Mouse (Mus musculus) heart, adult 9 months (tissue): Measurements from ENCODE around the gene Capn15.

ENCODE experiments used
- DNase-seq, 2 experiments: peaks; one replicate each; pipeline ENCODE4 v3.0.0; 2022; ENCODE audit warnings: low spot score in 2 of 2

Gene Capn15

DNA sequence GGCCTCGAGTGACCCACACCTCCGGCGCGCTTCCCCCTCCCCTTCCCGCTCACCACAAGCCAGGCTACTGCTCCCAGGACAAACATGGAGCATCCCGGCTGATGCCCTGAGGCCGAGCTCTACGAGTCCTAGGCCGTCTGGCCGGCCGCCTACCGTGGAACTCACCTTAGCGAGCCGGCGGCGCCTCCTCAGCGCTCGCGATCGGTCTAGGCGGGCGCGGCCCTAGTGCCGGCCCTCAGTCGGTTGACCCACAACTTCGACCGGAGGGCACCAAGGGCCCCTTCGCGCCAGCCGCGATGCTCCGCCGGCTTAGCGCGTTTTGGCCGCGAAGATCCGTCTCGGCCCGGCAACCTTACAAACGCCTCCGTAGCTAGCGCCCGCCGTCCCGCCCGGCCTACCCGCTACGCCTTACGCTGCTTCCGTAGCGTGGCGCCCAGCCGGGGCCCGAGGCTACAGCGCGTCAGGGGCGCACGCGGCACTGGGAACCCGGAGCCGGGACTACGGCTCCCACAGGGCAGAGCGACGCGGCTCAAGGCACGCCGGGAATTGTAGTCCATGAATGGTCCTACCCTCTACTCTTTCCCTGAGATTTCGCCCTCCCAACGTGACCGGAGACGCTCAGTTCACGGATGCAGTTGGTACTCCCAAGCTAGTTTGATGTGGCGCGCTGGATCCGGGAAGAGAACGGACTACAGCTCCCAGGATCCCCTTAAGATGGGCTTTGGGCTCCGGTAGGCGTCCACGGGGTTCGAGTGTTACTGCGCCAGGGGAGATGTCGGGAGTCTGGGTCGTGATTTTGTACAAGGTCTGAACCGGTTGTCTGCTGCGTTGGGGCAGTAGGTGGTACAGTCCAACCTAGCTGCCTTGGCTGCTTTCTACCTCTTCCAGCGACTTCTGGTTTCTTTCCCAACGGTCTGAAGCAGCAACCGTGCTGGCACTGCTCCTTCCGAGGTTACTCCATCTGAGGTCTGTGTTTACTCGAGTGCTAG is at the start of gene Capn15:
TSS of gene Capn15 (minus strand) at position 491 of the 989 bp plus-strand sequence.
- DNase-seq, result peak; percentile 94

DNA sequence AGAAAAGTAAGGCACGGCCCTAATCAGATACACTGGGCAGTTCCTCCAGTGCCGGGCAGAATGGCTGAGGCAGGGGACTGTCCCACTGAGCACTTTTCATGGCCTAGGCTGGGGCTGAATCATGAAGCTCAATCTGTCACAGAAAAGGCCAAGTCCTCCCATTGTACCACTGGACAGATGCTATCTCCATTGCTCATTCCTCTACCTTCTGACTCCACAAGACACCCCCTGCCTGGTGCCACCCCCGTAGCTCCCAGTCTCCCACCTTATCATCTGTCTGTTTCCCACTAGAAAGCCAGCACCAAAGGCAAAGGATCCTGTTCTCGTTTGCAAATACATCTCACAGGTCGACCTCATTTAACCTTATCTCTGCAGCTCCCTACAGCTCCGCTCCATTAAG is 46.4 kb upstream of the Capn15 start:
- DNase-seq, result no peak

DNA sequence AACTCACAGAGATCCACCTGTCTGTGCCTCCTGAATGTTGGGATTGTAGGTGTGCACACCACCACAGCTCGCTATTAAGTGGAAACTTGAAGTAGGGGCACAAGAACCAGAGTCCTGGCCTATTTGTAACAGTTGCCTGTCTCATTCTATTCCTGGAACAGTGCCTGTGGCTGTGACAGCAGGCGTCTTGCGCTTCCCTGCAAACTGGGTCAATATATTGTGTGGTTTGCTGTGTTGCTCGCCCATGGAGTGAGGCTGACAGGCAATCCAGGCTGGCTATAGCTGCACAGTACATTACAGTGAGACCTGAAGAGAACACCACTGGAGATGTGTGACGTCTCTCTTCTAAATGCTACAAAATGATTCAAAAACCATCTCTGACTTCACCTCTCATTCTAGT is 46.0 kb upstream of the Capn15 start:
- no peak for DNase-seq

DNA sequence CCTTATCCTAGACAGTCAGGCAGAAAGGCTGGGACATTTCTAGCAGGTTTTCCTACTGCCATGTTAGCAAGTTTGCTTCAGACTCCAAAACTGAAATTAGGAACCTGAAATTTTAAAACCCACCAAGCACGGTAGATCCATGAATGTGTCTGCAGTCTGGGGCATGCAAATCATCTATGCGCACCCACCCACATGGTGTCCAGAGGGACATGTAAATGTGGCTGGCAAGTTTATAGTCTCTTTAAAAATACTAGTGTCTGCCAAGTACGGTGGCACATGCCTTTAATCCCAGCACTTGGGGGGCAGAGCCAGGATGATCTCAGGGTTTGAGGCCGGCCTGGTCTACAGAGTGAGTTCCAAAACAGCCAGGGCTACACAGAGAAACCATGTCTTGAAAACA is 42.7 kb upstream of the Capn15 start:
- DNase-seq, result no peak

DNA sequence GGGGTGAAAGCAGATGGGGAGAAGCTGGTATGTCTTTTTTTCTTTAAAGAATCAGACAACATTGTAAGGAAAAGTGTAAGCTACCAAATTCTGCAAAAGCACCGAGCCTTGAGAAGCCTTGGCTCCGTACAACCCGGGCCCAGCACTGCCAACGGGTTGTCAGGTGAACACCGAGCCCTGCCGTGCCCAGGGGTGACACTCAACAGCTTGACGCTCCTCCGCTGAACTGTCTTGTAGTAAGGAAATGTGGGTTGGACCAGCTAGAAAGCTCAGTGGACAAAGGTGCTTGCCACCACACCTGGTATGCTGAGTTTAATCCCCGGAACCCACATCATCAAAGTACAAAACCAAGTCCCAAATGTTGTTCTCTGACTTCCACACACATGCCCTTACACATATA is 39.1 kb upstream of the Capn15 start:
- no peak for DNase-seq

DNA sequence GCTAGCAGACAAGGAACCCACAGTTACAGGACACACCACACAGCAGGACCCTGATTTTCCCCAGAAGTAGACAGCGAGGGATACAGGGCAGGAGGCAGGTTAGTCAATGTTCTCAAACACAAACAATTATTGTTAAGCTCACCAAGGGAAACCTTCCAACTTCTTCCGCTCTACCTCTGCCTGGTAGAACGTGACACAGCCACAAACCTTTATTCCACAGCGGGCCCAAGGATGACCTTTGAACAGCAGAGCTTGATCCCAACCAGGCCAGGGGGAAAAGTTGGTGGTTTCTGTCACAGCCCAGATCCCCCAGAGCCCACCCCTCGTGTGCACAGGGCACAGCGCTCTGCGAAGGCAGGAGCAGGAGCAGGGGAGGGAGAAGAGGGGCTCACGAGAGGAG is 38.4 kb upstream of the Capn15 start:
- no peak for DNase-seq

DNA sequence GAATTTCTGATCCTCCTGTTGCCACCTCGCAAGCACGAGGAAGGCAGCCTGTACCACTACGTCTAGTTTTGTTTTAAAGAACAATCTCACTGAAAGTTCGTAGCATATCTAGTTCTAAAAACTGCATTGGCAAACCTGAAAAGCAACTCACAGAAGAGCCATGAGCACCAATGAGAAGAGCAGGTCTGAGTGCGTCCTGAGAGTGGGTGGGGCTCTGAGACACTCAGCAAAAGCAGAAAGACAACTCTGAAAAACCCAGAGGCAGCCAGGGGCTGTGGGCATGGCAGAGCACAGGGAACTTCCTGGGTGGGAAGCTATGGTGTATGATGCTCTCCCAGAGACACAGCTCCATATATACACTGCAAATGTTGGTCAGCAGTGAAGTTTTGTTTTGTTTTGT is 37.6 kb upstream of the Capn15 start:
- DNase-seq, result no peak

DNA sequence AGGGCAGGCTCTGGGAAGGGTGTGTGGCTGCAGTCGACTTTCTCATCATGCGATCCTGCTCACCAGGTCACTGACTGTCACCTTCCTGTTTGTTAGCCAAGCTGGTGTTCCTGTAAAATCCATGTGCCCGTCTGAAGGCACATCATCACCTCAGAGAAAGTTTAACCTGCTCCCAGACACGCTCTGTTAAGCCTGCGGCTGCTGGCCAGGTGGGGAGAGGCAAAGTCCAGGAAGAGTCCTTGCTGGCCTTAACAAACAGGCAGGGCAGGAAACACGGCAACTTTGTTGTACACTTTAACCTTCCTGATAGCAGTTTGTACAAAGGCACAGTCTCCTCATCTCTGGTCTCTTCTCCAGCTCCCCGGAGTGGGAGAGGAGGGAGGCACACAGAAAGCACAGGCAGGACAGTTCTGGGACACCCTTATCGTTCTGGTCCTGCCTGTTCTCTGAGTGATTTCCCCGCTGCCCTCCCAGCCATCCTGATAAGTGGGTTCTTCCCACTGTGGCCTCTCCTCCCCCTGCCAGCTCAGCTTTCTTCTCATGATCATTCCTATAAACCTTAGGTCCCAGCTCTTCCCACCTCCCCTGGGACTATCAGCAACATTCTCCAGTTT is 36.2 kb upstream of the Capn15 start:
- DNase-seq, result no peak

DNA sequence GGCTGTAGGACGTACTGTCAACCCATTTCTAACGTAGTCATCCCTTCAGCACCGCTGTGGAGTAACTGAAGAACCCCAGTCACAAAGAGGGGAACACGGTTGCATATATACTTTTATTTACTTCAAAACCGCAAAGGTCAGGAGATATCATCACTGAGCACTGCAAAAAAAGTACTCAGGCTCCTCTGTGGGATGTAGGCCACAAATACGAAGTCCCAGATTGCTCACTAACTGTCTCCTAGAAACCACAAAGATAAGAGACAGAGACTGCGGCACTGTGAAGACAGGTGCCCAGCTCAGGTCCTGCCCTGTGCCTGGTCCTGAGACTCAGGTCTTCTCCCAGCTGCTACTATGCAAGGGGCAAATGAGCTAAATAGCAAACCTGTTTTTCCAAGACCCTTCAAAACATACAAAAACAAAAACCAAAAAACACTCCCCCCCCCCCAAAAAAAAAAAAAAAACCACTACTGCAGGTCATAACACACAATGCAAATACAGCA is 35.3 kb upstream of the Capn15 start:
- DNase-seq, result no peak

DNA sequence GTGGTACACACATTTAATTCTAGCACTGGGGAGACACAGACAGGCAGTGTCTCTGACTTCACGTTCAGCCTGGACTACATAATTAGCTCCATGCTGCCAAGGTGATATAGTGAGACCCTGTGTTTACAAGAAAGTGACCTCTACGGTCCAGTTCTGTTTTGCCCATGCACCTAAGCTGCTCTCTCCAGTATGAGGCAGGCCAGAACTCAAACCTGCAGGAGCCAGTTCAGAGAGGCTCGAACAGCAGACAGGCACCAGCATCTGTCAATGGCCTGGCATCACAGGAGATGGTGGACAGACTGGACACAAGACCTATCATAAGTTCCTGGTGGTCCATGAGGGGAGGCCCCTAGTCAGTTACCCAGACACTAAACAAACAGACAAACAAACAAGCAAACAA is 32.8 kb upstream of the Capn15 start:
- DNase-seq, result no peak

DNA sequence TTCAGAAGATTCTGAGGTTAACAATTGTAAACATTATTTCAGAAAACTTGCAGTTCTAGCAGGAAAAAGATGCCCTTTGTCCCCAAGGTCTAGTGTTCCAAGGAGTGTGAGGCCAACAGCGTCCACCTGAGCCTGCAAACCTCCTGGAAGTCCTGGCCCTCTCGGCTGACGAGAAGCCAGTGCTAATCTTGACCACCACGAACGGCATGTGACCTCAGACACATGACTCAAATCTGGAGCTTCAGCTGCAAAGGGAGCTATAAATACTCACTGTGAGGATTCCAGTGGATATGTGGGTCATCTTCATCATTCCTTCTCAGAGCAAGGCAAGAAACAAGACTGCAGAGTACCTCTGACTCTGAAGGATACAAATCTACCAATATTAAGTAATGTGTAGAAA is 32.4 kb upstream of the Capn15 start:
- DNase-seq, result peak; percentile 34 to 43

DNA sequence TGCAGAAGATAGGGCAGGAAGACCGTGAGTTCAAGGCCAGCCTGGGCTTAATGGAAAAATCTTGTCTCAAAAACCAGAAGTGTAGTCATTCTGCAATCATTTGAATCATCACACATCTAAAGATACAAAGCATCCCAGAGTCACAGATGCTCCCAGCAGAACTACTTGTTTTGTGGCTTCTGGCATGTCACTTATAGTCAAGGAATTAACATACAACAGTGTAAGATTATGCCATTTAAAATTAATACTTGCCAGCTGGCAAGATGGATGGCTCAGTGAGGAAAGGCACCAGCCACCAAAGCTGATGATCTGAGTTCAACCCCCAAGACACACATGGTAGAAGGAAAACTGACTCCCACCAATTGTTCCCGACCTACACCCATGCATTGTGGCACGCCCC is 31.4 kb upstream of the Capn15 start:
- no peak for DNase-seq

DNA sequence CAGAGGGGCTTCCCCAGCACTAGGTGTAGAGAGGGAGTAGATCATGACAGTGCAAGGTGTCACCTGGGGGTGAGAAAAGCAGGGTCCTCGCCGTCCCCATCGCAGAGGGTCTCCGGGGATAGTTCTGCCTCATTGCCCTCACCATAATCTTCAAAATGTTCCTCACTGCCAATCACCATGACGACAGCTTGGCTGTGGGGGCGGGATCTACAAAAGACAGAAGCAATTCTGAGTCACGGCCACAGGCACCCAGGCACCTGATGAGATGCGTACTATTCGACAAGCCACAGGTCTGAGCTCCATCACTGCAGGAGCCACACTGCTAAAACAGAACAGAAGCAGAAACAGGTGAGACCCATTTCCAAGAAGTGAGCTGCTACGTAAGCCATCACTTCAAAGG is 28.1 kb upstream of the Capn15 start:
- no peak for DNase-seq

DNA sequence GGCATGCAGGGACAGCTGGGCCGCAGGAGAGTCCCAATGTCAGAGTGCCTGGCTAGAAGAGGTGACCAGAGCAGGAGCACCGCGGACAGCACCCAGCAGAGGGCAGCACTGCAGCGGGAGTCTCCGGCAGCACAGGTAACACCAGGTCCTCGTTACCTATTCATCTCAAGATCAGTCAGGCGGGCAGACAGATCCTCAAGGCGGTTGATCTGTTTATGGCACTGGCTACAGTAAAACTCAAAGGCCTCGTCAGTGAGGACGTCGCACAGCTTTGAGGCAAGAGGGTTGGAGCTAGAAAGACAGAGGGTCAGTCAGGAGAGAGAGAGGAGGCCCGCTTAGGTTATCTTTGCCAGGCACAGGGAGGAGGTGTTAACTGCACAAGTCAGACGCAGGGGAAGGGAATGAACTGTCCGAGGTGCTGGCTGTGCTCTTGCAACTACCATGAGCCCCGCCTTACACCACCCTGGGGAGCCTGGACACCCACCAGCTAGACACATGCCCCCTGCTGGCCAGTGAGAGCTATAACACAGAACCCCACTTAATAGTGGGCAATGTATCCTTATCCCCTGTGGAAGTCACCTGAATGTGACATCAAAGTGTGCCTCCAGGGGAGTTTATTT is 26.4 kb upstream of the Capn15 start:
- peak; percentile 70 to 75 for DNase-seq

DNA sequence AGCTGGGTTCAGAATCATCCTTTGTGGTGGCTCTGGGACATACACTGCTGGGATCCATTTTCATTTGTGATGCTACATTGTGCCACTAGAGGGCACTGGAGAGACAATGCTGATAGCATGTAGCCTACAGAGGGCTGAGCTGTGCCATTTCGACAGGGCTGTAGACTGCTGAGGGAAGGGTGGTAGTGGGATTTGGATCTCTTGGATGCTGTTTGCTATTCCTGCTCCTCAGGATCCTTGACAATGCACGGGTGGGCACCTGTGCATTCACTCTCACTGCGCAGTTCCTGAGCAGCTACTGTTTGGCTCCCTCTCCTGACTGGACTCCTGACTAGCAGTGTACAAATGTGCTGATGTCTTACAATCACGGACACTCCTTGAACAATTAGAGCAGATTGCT is 23.9 kb upstream of the Capn15 start:
- DNase-seq, result peak; percentile 52 to 78

DNA sequence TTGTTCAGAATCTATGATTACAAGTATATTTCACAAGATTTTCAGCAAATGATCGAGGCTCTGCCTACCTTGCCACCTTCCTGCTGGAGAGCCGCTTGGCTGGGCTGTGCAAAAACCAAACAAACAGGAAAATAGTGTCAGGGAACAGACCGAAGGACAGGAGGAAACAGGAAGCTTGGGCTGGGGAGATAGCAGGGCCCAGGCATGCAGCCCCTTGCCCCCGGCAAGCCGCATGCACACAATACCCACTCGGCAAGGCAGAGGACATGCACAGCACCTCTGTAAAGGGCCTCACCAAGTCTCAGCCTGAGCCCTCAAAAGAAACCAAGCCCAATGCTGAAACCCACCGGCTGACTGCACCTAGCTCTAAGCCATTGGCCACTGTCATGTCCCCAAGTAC is 23.2 kb upstream of the Capn15 start:
- no peak for DNase-seq

DNA sequence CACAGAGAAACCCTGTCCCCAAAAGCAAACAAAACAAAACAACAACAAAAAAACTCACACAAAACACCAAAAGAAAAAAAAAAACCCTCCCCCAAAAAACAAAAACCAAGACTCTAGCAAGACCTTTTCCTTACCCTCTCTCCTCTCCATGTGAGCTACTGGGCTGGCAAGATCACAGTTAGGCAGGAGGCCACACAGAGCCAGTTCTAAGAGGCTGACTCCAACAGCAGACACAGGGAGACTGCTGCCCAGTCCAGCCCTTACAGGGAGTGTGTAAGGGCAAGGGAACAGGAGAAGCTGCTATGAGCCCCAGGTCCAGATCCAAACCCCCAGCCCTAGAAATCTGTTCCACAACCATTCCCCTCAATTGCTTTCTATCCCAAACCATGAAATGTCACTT is 22.7 kb upstream of the Capn15 start:
- no peak for DNase-seq

DNA sequence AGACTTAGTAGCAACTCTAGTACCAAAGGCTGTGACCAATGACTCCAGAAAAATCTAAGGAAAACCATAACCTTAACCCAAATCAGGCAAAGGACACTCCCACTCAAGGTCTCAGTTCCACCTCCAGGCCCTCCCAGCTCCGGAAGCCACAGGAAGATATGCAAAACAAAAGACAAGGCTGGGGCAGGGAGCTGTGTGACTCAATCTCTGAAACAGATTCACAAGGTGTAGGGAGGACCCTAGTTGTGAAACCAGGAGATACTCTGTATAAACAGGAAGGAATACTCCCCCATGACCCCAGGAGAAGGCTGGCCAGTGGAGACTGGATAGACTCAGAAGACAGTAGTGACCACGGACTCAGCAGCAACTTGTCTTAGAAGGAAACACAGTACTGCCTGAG is 22.1 kb upstream of the Capn15 start:
- DNase-seq, result no peak

DNA sequence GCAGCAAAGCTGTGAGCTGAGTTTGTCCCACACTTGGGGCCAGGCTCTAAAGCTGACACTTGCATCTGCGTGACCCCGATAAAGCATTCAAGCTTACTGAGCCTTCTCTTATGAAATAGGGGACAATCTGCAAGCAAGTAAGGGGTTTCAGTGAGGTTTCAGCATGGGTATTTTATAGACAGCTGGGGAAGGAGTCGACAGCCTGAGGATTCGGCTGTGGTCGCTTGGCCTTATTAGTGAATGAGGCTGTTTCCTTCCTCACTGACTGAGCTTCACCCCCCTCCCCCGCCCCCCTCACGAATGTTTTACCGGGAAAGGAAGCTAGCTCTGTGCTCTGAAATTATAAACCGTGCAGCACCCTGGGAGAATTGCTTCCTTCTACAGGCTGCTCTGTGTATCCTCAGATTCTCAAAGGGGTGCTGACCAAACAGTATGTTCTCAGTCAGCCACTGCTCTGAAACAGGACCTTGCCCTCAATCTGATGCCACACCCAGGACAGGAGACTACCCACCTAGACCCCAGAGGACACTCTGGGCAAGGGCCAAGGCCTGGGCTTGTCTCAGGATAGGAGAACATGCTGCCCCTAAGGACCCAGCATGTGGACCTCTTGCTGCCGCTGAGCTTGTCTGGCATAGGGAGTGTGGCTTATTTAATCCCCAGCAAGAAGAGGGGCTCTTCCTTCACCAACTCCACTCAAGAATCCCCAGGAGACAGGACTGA is 20.3 kb upstream of the Capn15 start:
- DNase-seq, result no peak

DNA sequence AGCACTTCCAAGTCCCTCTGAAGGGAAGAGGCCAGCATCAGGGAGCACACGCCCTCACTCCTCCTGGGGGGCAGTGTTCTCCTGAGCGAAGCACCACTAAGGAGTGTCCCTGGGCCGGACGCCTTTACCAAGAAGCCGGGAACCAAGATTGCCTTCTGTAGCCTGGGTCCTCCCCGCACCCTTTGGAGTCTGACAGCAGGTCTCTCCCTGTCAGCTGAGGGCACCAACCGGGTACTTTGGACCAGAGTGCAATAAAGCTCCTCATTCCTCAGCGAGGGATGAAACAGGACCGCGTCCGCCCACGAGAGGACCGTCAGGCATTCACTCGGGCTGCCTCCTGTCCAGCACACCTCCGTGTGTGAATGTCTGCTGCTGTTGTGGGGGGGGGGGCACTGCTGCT is 19.1 kb upstream of the Capn15 start:
- no peak for DNase-seq

DNA sequence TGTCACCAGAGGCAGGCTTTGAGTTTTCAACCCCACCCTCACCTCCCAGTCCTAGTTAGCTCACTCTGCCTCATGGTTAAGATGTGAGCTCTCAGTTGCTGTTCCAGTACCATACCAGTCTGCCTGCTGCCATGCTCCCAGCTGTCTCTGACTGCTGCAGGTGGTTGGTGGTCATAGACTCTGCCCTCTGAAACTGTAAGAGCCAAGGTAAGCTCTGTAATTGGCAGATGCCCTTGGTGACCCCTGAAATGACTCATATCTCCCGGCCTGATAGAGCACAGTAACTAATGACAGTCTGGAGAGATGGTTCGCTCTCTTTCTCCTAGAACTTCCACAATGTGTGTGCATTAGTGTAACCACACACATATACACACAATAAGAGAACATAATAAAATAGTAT is 18.3 kb upstream of the Capn15 start:
- DNase-seq, result no peak

DNA sequence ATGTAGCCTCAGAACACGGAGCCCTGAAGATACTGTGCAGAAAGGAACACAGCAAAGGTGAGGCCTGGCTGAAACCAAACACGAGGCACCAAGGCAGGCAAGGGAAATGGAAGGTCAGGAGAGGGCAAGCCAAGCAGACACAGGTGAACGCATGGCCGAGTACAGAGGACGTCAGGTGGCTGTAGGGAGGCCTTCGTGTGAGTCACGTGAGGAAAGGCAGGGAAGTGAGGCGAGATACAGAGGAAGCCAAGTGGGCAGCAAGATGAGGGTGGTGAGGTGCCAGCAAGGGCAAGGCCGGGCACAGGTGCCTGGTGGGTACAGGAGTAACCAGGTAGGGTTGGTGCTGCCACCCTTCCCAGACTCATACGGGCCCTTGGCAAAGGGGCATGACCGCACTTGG is 12.8 kb upstream of the Capn15 start:
- no peak for DNase-seq
